Mouse (Mus musculus) layer of hippocampus, adult 2 months (tissue): ENCODE results near the gene Cnih3. TPM values are rescaled to one million over a fixed set of nuclear protein-coding genes. Genes with fewer than 3 reads are reported as not detected.

Source experiments
- DNase-seq, 2 experiments: peaks; one replicate each; pipeline ENCODE4 v3.0.0; 2022; ENCODE audit warnings: low spot score in 2 of 2
- H3K27ac ChIP-seq: fragments of 200-600 bp; 2 replicates; pipeline ENCODE4 v1.8.1; 2022
- H3K4me3 ChIP-seq: fragments of 200-600 bp; 2 replicates; pipeline ENCODE4 v1.8.1; 2022; ENCODE audit warnings: mild to moderate bottlenecking
- CTCF ChIP-seq: fragments of 200-600 bp; conservative IDR thresholded peaks from 2 replicates; pipeline ENCODE4 v1.8.1; 2022; ENCODE audit warnings: antibody characterized with exemption, mild to moderate bottlenecking, moderate library complexity
- long read RNA-seq, 2 experiments: library from polyadenylated mRNA; stranded (forward); transcript quantifications; one replicate each; pipeline ENCODE4 v2.0.0; 2021; ENCODE audit warnings: borderline mapping rate in 2 of 2
- total RNA-seq, 2 experiments: library from RNA; stranded (reverse); gene quantifications; 2 replicates each; pipeline ENCODE4 v1.2.3; 2021

Cnih3 gene
- total RNA-seq = 10 to 100 TPM; 68.5 to 71.3 TPM
- long read RNA-seq, experiment 1, transcript Cnih3-201 (6 exons, 2,668 nt) = major isoform, 57 of 71 reads
- long read RNA-seq, experiment 1, partial matches to known transcripts = 0 of 71 reads
- long read RNA-seq, experiment 1, other reads (novel, unspliced or antisense) = 10 of 71 reads
- long read RNA-seq, experiment 2, transcript Cnih3-201 (6 exons, 2,668 nt) = major isoform, 110 of 134 reads
- long read RNA-seq, experiment 2, partial matches to known transcripts = 2 of 134 reads
- long read RNA-seq, experiment 2, other reads (novel, unspliced or antisense) = 16 of 134 reads

- peak in 1 of 2 experiments; percentile 65 for DNase-seq
- TF ChIP-seq CTCF = 0 out of 2 replicates have a peak, but pooled peaks have one; percentile 2
Measured at GRCm38 (mm10) chr1:181352367-181353199, at the start of gene Cnih3. Gene Cnih3 (plus strand): TSS chr1:181352628.

DNA sequence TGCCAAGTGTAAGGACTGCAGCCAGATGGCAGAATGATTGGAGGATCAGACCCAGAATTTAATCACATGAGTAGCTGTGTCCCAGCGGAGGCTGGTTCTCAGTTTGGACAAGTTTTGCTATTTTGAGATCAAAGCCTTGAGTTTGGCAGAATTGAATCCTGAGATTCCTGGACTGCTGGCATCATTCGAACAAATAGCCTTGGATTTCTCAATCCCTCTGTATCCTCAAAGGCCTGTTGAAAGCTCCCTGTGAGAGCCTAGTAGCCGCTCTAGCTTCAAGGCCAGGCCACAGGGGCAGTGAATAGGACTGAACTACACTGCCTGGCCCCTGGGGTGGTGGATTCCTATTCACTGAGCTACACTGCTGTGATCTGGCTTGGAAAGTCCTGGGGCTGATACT is 44.4 kb upstream of the Cnih3 start:
- 0 out of 2 replicates have a peak overlapping the region, but pooled peaks have one; percentile 28 for H3K27ac ChIP-seq
- peak in 1 of 2 experiments; percentile 36 for DNase-seq
- no peak overlapping the region for H3K4me3 ChIP-seq
- TF ChIP-seq CTCF = no peak

More at GRCm38 (mm10) chr1:181352367-181353199, at the start of gene Cnih3:
- peak within 1 kb of the TSS; percentile 67 for H3K4me3 ChIP-seq
- peak within 1 kb of the TSS; percentile 89 for H3K27ac ChIP-seq

DNA sequence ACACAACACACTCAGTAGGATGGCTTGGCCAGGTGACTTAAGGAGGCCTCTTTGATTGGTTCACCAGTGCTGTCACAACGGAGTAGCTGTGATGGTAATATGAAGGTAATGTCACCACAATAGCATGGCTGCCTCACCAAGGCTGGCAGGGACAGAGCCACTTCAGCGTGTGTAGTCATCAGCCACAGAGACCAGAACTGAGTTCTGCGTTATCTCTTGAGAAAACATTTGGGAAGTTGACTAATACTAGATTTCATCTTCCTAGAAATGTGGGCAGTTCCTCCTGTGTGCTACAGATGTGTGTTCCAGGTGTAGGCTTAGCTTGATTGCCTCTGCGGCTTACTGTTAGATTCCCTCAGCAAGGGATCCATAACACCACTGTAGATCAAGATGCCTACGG is 41.7 kb upstream of the Cnih3 start:
- no peak for DNase-seq
- no peak for TF ChIP-seq CTCF

GRCm38 (mm10) chr1:181312115-181313045 is 40.0 kb upstream of the Cnih3 start:
- Histone ChIP-seq H3K4me3 (no peak overlapping the region), H3K27ac (no peak overlapping the region)
- DNase-seq = no peak
- TF ChIP-seq CTCF = no peak

More for the DNA sequence above, 41.7 kb upstream of the Cnih3 start:
- no peak overlapping the region for H3K4me3 ChIP-seq
- H3K27ac ChIP-seq = no peak overlapping the region

GRCm38 (mm10) chr1:181313046-181313415 is 39.4 kb upstream of the Cnih3 start:
- no peak overlapping the region for H3K4me3 ChIP-seq
- H3K27ac ChIP-seq = no peak overlapping the region
- TF ChIP-seq CTCF = no peak
- DNase-seq = no peak

DNA sequence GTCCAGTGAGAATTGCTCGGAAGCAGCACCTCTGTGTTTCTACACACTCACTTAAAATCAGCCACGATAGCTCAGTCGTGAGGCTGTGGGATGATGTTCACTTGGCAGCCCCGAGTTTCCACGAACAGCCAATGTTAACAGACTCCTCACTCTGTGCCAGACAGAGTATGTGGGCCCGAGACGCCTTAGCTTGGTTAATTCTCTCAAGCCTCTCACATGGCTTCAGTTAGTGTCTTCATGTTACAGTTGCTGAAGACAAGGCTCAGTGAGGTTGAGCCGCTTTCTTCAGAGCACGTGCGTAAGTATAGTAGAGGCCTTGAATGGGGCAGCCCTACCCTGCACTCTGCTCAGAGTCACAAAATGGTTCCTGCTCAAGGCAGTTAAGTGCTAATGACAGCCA is 38.1 kb upstream of the Cnih3 start:
- no peak overlapping the region for H3K4me3 ChIP-seq
- TF ChIP-seq CTCF = no peak
- H3K27ac ChIP-seq = no peak overlapping the region
- no peak for DNase-seq

DNA sequence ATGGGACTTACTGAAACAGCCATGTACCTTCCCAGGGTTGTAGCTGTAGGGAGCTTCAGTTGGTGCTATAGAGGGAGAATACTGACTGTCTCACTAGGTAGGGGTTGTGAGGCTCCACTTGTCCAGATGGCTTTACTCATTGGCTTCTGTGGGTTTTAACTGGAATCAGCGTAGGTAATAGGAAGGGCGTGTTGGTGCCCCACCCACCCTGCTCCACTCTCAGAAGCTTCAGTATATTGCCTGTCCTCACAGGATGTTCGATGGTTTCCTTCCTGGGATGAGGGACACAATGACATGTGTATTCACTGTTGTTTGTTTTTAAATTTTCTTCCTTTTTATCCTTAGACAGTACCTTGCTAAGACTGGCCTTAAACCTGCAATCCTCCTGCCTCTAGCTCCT is 37.1 kb upstream of the Cnih3 start:
- Histone ChIP-seq H3K27ac (no peak overlapping the region), H3K4me3 (no peak overlapping the region)
- no peak for DNase-seq
- no peak for TF ChIP-seq CTCF

- no peak for TF ChIP-seq CTCF
- no peak overlapping the region for H3K4me3 ChIP-seq
- DNase-seq = no peak
- no peak overlapping the region for H3K27ac ChIP-seq
Measured at GRCm38 (mm10) chr1:181316571-181316970, 35.9 kb upstream of the Cnih3 start.

GRCm38 (mm10) chr1:181319466-181319865 is 33.0 kb upstream of the Cnih3 start:
- no peak for DNase-seq
- no peak for TF ChIP-seq CTCF
- no peak overlapping the region for H3K27ac ChIP-seq

DNA sequence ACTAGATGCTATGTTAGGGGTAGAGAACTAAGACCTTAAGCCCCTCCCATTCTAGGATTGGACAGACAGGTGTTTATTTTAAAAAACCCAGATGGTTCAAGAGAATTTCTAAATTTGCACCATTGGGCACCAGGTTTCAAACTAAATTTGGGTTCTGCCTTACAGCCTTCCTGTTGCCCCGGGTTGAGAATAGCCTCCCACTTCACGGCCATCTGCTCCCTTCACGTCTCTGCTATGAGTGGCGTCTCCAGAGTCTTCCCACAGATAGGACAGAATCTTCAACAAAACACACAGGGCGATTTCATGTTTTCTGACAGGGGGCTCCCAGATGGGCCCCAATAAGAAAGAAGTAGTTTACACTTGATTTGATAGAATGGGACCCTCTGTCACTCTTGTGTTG is 31.3 kb upstream of the Cnih3 start:
- H3K27ac ChIP-seq = no peak overlapping the region
- DNase-seq = no peak
- H3K4me3 ChIP-seq = no peak overlapping the region
- TF ChIP-seq CTCF = no peak

More at GRCm38 (mm10) chr1:181319466-181319865, 33.0 kb upstream of the Cnih3 start:
- H3K4me3 ChIP-seq = no peak overlapping the region

DNA sequence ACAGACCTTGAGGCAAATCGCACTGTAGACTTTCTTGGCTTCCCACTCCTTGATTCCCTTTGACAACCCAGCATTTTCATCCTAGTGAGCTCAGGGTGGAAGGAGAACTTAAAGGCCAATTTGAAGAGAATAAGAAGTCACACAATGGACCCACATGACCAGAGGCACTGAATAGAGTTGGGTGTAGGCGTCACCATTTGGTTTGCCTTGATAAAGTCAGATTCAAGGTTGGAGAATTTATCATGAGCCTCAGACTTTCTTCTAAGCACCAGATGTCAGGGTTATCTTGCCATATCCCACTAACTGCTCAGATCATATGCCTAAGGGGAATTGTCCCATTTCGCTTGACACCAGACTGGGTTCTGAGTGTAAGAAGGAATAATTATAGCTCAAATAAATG is 29.3 kb upstream of the Cnih3 start:
- DNase-seq = no peak
- no peak overlapping the region for H3K27ac ChIP-seq
- no peak overlapping the region for H3K4me3 ChIP-seq
- TF ChIP-seq CTCF = no peak

- H3K27ac ChIP-seq = no peak overlapping the region
- no peak overlapping the region for H3K4me3 ChIP-seq
- no peak for DNase-seq
- no peak for TF ChIP-seq CTCF
Measured at GRCm38 (mm10) chr1:181327137-181327536, 25.3 kb upstream of the Cnih3 start.
